11 mouse cellular contexts compared by ENCODE assay signal in the genomic region with DNA sequence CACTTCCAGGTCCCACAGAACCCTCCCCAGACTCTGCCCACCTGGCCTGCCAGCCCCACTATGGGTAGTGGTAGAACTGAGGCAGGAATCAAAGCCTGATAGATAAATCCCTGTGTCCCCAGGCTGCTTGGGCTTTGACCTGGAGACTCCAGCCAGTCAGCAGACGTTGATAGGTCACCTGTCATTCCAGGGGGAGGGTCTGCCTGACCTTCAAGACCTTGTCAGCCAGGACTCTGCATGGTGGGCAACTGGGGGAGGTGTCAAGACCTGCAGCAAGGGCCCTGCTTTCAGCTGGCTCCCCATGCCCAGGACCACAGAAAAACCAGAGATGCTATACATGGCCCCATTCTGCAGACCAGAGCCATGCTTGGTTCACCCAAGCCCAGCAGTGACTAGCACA. TPM values are rescaled to one million over a fixed set of nuclear protein-coding genes. Genes with fewer than 3 reads are reported as not detected.
DNase-seq lines count a peak whose midpoint lies in the region; ATAC-seq and TF ChIP-seq lines count a peak whose summit lies in the region.
"Had no signal": no experiment of that assay in that cellular context is flagged by ENCODE, and none has a peak within 500 bp of the region (broad histone marks: within the 10 kb centered on the region; RNA-seq: fewer than 3 reads in every experiment).

No protein-coding gene starts in this region.

- H3K27ac ChIP-seq in heart, adult 2 months: peak overlapping the region; percentile 36
- peak overlapping the region; percentile 84 for H3K27ac ChIP-seq in lung, embryonic 14.5 days (ENCODE audit: low read depth)
- H3K27ac ChIP-seq in embryonic fibroblast, embryonic 13.5 days (ENCODE audit: insufficient read depth, low read length): peak overlapping the region; percentile 12; the same call in 1 of the 2 replicates
- H3K27ac ChIP-seq: liver, embryonic 15.5 days had no signal

- no peak overlapping the region for H3K9ac ChIP-seq in heart, adult 2 months (ENCODE audit: low read depth, low read length)
- peak overlapping the region; percentile 34; the same call in 1 of the 2 replicates for H3K9ac ChIP-seq in lung, embryonic 14.5 days
- H3K9ac ChIP-seq: liver, embryonic 15.5 days had no signal

- H3K79me2 ChIP-seq in heart, adult 2 months (replicated peaks; ENCODE audit: control insufficient read depth, insufficient read depth, low read length): no peaks in the 10 kb centered on the region
- no peaks in the 10 kb centered on the region for H3K79me2 ChIP-seq in myocyte (ENCODE audit: control insufficient read depth, insufficient read depth)

- no peak for ATAC-seq in lung, embryonic 14.5 days (ENCODE audit: insufficient read depth)

- H3K4me1 ChIP-seq in heart, adult 2 months (ENCODE audit: control insufficient read depth, insufficient read depth, low read length): peaks cover 27% of the 10 kb centered on the region
- H3K4me1 ChIP-seq in lung, embryonic 14.5 days (ENCODE audit: insufficient read depth): peaks cover 48% of the 10 kb centered on the region
- H3K4me1 ChIP-seq in embryonic fibroblast, embryonic 13.5 days (ENCODE audit: control insufficient read depth, insufficient read depth, low read length): peaks cover 31% of the 10 kb centered on the region

- H3ac ChIP-seq in myocyte (ENCODE audit: control insufficient read depth, insufficient read length): no peak overlapping the region

- no peak overlapping the region for H3K4me2 ChIP-seq in lung, embryonic 14.5 days
- H3K4me2 ChIP-seq in myocyte (ENCODE audit: low read depth): peak overlapping the region; percentile 50
- H3K4me2 ChIP-seq: liver, embryonic 15.5 days had no signal

- H3K36me3 ChIP-seq in heart, adult 2 months (ENCODE audit: control insufficient read depth, insufficient read depth, low read length): no peaks in the 10 kb centered on the region
- H3K36me3 ChIP-seq in lung, embryonic 14.5 days (ENCODE audit: insufficient read depth): no peaks in the 10 kb centered on the region
- H3K36me3 ChIP-seq in myocyte (ENCODE audit: control insufficient read depth, insufficient read depth): no peaks in the 10 kb centered on the region
- H3K36me3 ChIP-seq: liver, embryonic 15.5 days had no signal

- TF ChIP-seq POLR2A in heart, adult 2 months (IDR thresholded peaks at IDR 0.05; ENCODE audit: insufficient read depth, low read depth, low read length): no peak
- TF ChIP-seq POLR2A in embryonic fibroblast, embryonic 13.5 days (IDR thresholded peaks at IDR 0.05; ENCODE audit: low read depth, low read length): no peak
- TF ChIP-seq POLR2A in myocyte (IDR thresholded peaks at IDR 0.05; ENCODE audit: insufficient read length, low read depth): no peak

- DNase-seq in heart, adult 2 months: no peak
- no peak for DNase-seq in heart, adult 8-10 months (ENCODE audit: low spot score)
- no peak for DNase-seq in lung, embryonic 14.5 days
- no peak for DNase-seq in lung, adult 18-20 months
- no peak for DNase-seq in spleen, postnatal 10 days (ENCODE audit: low spot score in 2 of 2)
- DNase-seq in retina, postnatal 1 day: no peak
- DNase-seq: embryo, embryonic 11 days had no signal

- TF ChIP-seq EP300 in heart, adult 2 months (IDR thresholded peaks at IDR 0.05; ENCODE audit: insufficient read depth, low read depth, low read length): no peak

- H3K4me3 ChIP-seq in heart, adult 2 months: no peak overlapping the region
- H3K4me3 ChIP-seq in lung, embryonic 14.5 days (ENCODE audit: low read depth, low read length): no peak overlapping the region
- no peak overlapping the region for H3K4me3 ChIP-seq in embryonic fibroblast, embryonic 13.5 days (ENCODE audit: insufficient read depth, low read length)
- no peak overlapping the region for H3K4me3 ChIP-seq in myocyte
- H3K4me3 ChIP-seq: liver, embryonic 15.5 days had no signal

- 88% methylated on average over 1 of the region's 1 CpGs for WGBS in heart, adult 2 months
- 68% methylated on average over 1 of the region's 1 CpGs for WGBS in lung, embryonic 14.5 days

- H3K9me3 ChIP-seq in lung, embryonic 14.5 days (ENCODE audit: low read depth, low read length): no peaks in the 10 kb centered on the region
- H3K9me3 ChIP-seq: liver, embryonic 15.5 days had no signal

- TF ChIP-seq CTCF in heart, adult 2 months (IDR thresholded peaks at IDR 0.05): no peak
- TF ChIP-seq CTCF in lung, embryonic 14.5 days (IDR thresholded peaks at IDR 0.05; ENCODE audit: low read depth): no peak
- no peak for TF ChIP-seq CTCF in embryonic fibroblast, embryonic 13.5 days (IDR thresholded peaks at IDR 0.05; ENCODE audit: borderline replicate concordance, insufficient read depth, low read length)

- no peaks in the 10 kb centered on the region for H3K27me3 ChIP-seq in heart, adult 2 months (ENCODE audit: control insufficient read depth, insufficient read depth, low read length)
- H3K27me3 ChIP-seq in lung, embryonic 14.5 days (ENCODE audit: insufficient read depth, low read length): peaks cover 6% of the 10 kb centered on the region; the same call in 1 of the 2 replicates
- H3K27me3 ChIP-seq in myocyte (ENCODE audit: control insufficient read depth, insufficient read depth, insufficient read length): no peaks in the 10 kb centered on the region
- H3K27me3 ChIP-seq: Patski had no signal

- intact Hi-C loops in heart, adult 2 months (cut with DNase I): loop anchor here (5.0 kb wide), 1 partner anchor 40 kb away; no protein-coding TSS in a partner anchor

TF ChIP-seq in myocyte, 11 proteins besides CTCF, POLR2A, EP300 and RAD21:
- TF ChIP-seq E2F4 (IDR thresholded peaks at IDR 0.05; ENCODE audit: insufficient read depth) (no peak), USF1 (IDR thresholded peaks at IDR 0.05; ENCODE audit: low read depth) (no peak), SRF (IDR thresholded peaks at IDR 0.05; ENCODE audit: control insufficient read depth, insufficient read length, low read depth) (no peak), REST (IDR thresholded peaks at IDR 0.05; ENCODE audit: insufficient read depth, insufficient read length) (no peak), CEBPB (IDR thresholded peaks at IDR 0.05; ENCODE audit: insufficient read depth, poor library complexity, severe bottlenecking) (no peak), MYOG (IDR thresholded peaks at IDR 0.05; ENCODE audit: control insufficient read depth in 1 of 3, insufficient read depth in 1 of 3, insufficient read length in 2 of 3, low read depth in 2 of 3) (no peak), TCF3 (IDR thresholded peaks at IDR 0.05; ENCODE audit: insufficient read length, low read depth) (no peak), MAX (IDR thresholded peaks at IDR 0.05; ENCODE audit: low read depth) (no peak), MYOD1 (IDR thresholded peaks at IDR 0.05; ENCODE audit: control insufficient read depth in 1 of 3, insufficient read length in 2 of 3, low read depth in 2 of 3) (no peak), TCF12 (IDR thresholded peaks at IDR 0.05; ENCODE audit: insufficient read depth, poor library complexity, severe bottlenecking) (no peak), POLR2AphosphoS2 (IDR thresholded peaks at IDR 0.05; ENCODE audit: insufficient read length, low read depth) (no peak)

RNA-seq across cellular contexts. Expression of a gene that starts 7.0 kb away (rescaled TPM):
- 100 to 1,000 TPM; 101 to 102 TPM for total RNA-seq in heart, adult 2 months (2021)
- polyA plus RNA-seq in heart, adult 2 months (2012; rRNA removed): 130 and 147 TPM in 2 replicates
- total RNA-seq in heart, adult 8-10 months (2022): 10 to 100 TPM; 70.4 to 85.8 (median 82.5) TPM
- polyA plus RNA-seq in lung, embryonic 14.5 days (2014; fragmentation: Nextera tagmentation; extraction: Ambion mirVana): 19.6 and 21.9 TPM in 2 replicates
- 9.8 and 19.2 TPM in 2 replicates for polyA plus RNA-seq in embryonic fibroblast, embryonic 13.5 days (2011; ENCODE audit: insufficient read length, low read depth, missing spikeins)
- 5.9 TPM for polyA plus RNA-seq in myocyte (2012; fragmentation: generic; extraction: Trizol)

Comparison
In these comparisons a context has a peak if more than half of its experiments do, and no peak if none do; other contexts are left out.
1. H3K27ac ChIP-seq: peak in every context shown above with its lines; median percentile 84 in lung, embryonic 14.5 days; 36 in heart, adult 2 months; 12 in embryonic fibroblast, embryonic 13.5 days.